Mouse (Mus musculus) forebrain, embryonic 15.5 days (tissue): ENCODE measurements around the gene Rps6ka1. TPM values are rescaled to one million over a fixed set of nuclear protein-coding genes. Genes with fewer than 3 reads are reported as not detected.
A peak's percentile ranks its signal among the peaks of the same experiment; 100 is the strongest.

Source experiments
- ATAC-seq: fragments of 200-750 bp; cut with Nextera tagmentation; replicated peaks from 2 replicates; pipeline ENCODE4 v1.8.0; 2017; ENCODE audit warnings: mild to moderate bottlenecking, moderate TSS enrichment, moderate library complexity
- H3K27ac ChIP-seq: fragments of 300-500 bp; sonication (generic); replicated peaks from 2 replicates; pipeline ENCODE4 v1.5.1; 2015; ENCODE audit warnings: mild to moderate bottlenecking, inconsistent platforms
- H3K27me3 ChIP-seq: fragments of 300-500 bp; sonication (generic); 2 replicates; pipeline ENCODE4 v1.6.1; 2015; ENCODE audit warnings: inconsistent platforms
- H3K36me3 ChIP-seq: fragments of 300-500 bp; sonication (generic); 2 replicates; pipeline ENCODE4 v1.6.1; 2015; ENCODE audit warnings: mild to moderate bottlenecking, inconsistent platforms
- H3K4me1 ChIP-seq: fragments of 300-500 bp; sonication (generic); 2 replicates; pipeline ENCODE4 v1.6.1; 2015; ENCODE audit warnings: inconsistent platforms
- H3K4me2 ChIP-seq: fragments of 300-500 bp; sonication (generic); replicated peaks from 2 replicates; pipeline ENCODE4 v1.6.1; 2015; ENCODE audit warnings: mild to moderate bottlenecking, inconsistent platforms
- H3K4me3 ChIP-seq: fragments of 300-500 bp; sonication (generic); 2 replicates; pipeline ENCODE4 v1.5.1; 2015; ENCODE audit warnings: mild to moderate bottlenecking, inconsistent platforms
- H3K9ac ChIP-seq: fragments of 300-500 bp; sonication (generic); replicated peaks from 2 replicates; pipeline ENCODE4 v1.6.1; 2015; ENCODE audit warnings: mild to moderate bottlenecking, inconsistent platforms
- H3K9me3 ChIP-seq: fragments of 300-500 bp; sonication (generic); 2 replicates; pipeline ENCODE4 v1.6.1; 2016; ENCODE audit warnings: inconsistent platforms
- WGBS: fragments of 180-500 bp; shearing (Covaris S2); methylation state at CpG from one replicate; pipeline ENCODE4 v1.1.7; 2015; ENCODE audit warnings: mixed read lengths; 5-methylcytosine and 5-hydroxymethylcytosine counted together
- polyA plus RNA-seq: library from polyadenylated mRNA; unstranded; fragments of >200 nt; fragmentation: Nextera tagmentation; extraction: Ambion mirVana; gene quantifications from 2 replicates; pipeline ENCODE4 v1.2.1, GENCODE M21; 2015

The Rps6ka1 gene
- polyA plus RNA-seq, 1 experiment from 2014 or later = 16.5 TPM

GRCm38 (mm10) chr4:133887249-133887648 lies 348 bp downstream of the Rps6ka1 start:
- WGBS = 3% methylated on average over 29 of the region's 32 CpGs
- H3K4me3 ChIP-seq = peak overlapping the region; percentile 76

GRCm38 (mm10) chr4:133885991-133886501 lies 1.6 kb downstream of the Rps6ka1 start:
- Histone ChIP-seq H3K27ac (no peak overlapping the region), H3K27me3 (no peaks in the 10 kb centered on the region), H3K36me3 (no peaks in the 10 kb centered on the region), H3K4me3 (no peak overlapping the region), H3K9ac (peak overlapping the region; percentile 19), H3K4me1 (peaks cover 9% of the 10 kb centered on the region), H3K9me3 (no peaks in the 10 kb centered on the region), H3K4me2 (peak overlapping the region; percentile 93)
- ATAC-seq = no peak
- 24% methylated on average over 10 of the region's 10 CpGs for WGBS

More at GRCm38 (mm10) chr4:133887249-133887648, 348 bp downstream of the Rps6ka1 start:
- Histone ChIP-seq H3K4me1 (peaks cover 9% of the 10 kb centered on the region), H3K4me2 (peak overlapping the region; percentile 93), H3K9me3 (no peaks in the 10 kb centered on the region), H3K27ac (peak overlapping the region; percentile 33; the same call in 1 of the 2 replicates), H3K27me3 (no peaks in the 10 kb centered on the region), H3K36me3 (no peaks in the 10 kb centered on the region), H3K9ac (peak overlapping the region; percentile 77)
- ATAC-seq = peak; percentile 60

- 83% methylated on average over 4 of the region's 4 CpGs for WGBS
- H3K36me3 ChIP-seq = no peaks in the 10 kb centered on the region
- ATAC-seq = no peak
Measured at GRCm38 (mm10) chr4:133885331-133885730, 2.3 kb downstream of the Rps6ka1 start.

GRCm38 (mm10) chr4:133884888-133885287 lies 2.7 kb downstream of the Rps6ka1 start:
- H3K27ac ChIP-seq = no peak overlapping the region
- no peak overlapping the region for H3K4me3 ChIP-seq
- H3K4me2 ChIP-seq = no peak overlapping the region
- no peaks in the 10 kb centered on the region for H3K27me3 ChIP-seq
- H3K36me3 ChIP-seq = no peaks in the 10 kb centered on the region
- ATAC-seq = no peak
- WGBS = 77% methylated on average over 3 of the region's 3 CpGs
- no peak overlapping the region for H3K9ac ChIP-seq
- no peaks in the 10 kb centered on the region for H3K9me3 ChIP-seq
- peaks cover 9% of the 10 kb centered on the region for H3K4me1 ChIP-seq

More at GRCm38 (mm10) chr4:133885331-133885730, 2.3 kb downstream of the Rps6ka1 start:
- Histone ChIP-seq H3K9me3 (no peaks in the 10 kb centered on the region), H3K27me3 (no peaks in the 10 kb centered on the region), H3K27ac (no peak overlapping the region), H3K4me1 (peaks cover 9% of the 10 kb centered on the region), H3K4me2 (no peak overlapping the region), H3K9ac (no peak overlapping the region), H3K4me3 (no peak overlapping the region)

GRCm38 (mm10) chr4:133884127-133884753 lies 3.4 kb downstream of the Rps6ka1 start:
- Histone ChIP-seq H3K9me3 (no peaks in the 10 kb centered on the region), H3K4me3 (no peak overlapping the region), H3K27me3 (no peaks in the 10 kb centered on the region), H3K36me3 (no peaks in the 10 kb centered on the region), H3K27ac (no peak overlapping the region), H3K4me1 (peaks cover 9% of the 10 kb centered on the region), H3K9ac (no peak overlapping the region), H3K4me2 (no peak overlapping the region)
- no peak for ATAC-seq
- 90% methylated on average over 8 of the region's 8 CpGs for WGBS

GRCm38 (mm10) chr4:133881851-133882250 lies 5.7 kb downstream of the Rps6ka1 start:
- Histone ChIP-seq H3K9ac (no peak overlapping the region), H3K4me3 (no peak overlapping the region), H3K4me1 (peaks cover 6% of the 10 kb centered on the region), H3K9me3 (no peaks in the 10 kb centered on the region), H3K27me3 (no peaks in the 10 kb centered on the region), H3K27ac (no peak overlapping the region), H3K36me3 (no peaks in the 10 kb centered on the region), H3K4me2 (no peak overlapping the region)
- 91% methylated on average over 3 of the region's 3 CpGs for WGBS
- ATAC-seq = no peak

GRCm38 (mm10) chr4:133881399-133881798 lies 6.2 kb downstream of the Rps6ka1 start:
- no peaks in the 10 kb centered on the region for H3K27me3 ChIP-seq
- no peak overlapping the region for H3K4me2 ChIP-seq
- H3K36me3 ChIP-seq = no peaks in the 10 kb centered on the region
- H3K4me1 ChIP-seq = peaks cover 1% of the 10 kb centered on the region; the same call in 1 of the 2 replicates
- H3K9ac ChIP-seq = no peak overlapping the region
- H3K27ac ChIP-seq = no peak overlapping the region
- no peaks in the 10 kb centered on the region for H3K9me3 ChIP-seq
- 87% methylated on average over 4 of the region's 4 CpGs for WGBS
- no peak for ATAC-seq
- H3K4me3 ChIP-seq = no peak overlapping the region

- H3K4me3 ChIP-seq = no peak overlapping the region
Measured at GRCm38 (mm10) chr4:133879145-133879902, 8.3 kb downstream of the Rps6ka1 start.

GRCm38 (mm10) chr4:133877850-133878755 lies 9.5 kb downstream of the Rps6ka1 start:
- ATAC-seq = no peak
- Histone ChIP-seq H3K27me3 (no peaks in the 10 kb centered on the region), H3K4me3 (no peak overlapping the region), H3K9ac (no peak overlapping the region), H3K27ac (no peak overlapping the region), H3K4me1 (no peaks in the 10 kb centered on the region), H3K9me3 (no peaks in the 10 kb centered on the region), H3K36me3 (no peaks in the 10 kb centered on the region), H3K4me2 (no peak overlapping the region)
- WGBS = 88% methylated on average over 14 of the region's 14 CpGs

More at GRCm38 (mm10) chr4:133879145-133879902, 8.3 kb downstream of the Rps6ka1 start:
- no peak for ATAC-seq
- H3K4me2 ChIP-seq = no peak overlapping the region
- H3K4me1 ChIP-seq = no peaks in the 10 kb centered on the region
- H3K9ac ChIP-seq = no peak overlapping the region
- H3K9me3 ChIP-seq = no peaks in the 10 kb centered on the region
- 78% methylated on average over 12 of the region's 12 CpGs for WGBS
- no peak overlapping the region for H3K27ac ChIP-seq
- no peaks in the 10 kb centered on the region for H3K36me3 ChIP-seq
- H3K27me3 ChIP-seq = no peaks in the 10 kb centered on the region

- ATAC-seq = no peak
- Histone ChIP-seq H3K36me3 (no peaks in the 10 kb centered on the region), H3K9ac (no peak overlapping the region), H3K4me2 (no peak overlapping the region), H3K27me3 (no peaks in the 10 kb centered on the region), H3K9me3 (no peaks in the 10 kb centered on the region), H3K4me3 (no peak overlapping the region), H3K27ac (no peak overlapping the region), H3K4me1 (no peaks in the 10 kb centered on the region)
- 85% methylated on average over 13 of the region's 13 CpGs for whole genome bisulfite sequencing
Measured at GRCm38 (mm10) chr4:133874865-133875517, 12.6 kb downstream of the Rps6ka1 start.
